9 mouse cellular contexts compared by ENCODE assay signal in the genomic region with DNA sequence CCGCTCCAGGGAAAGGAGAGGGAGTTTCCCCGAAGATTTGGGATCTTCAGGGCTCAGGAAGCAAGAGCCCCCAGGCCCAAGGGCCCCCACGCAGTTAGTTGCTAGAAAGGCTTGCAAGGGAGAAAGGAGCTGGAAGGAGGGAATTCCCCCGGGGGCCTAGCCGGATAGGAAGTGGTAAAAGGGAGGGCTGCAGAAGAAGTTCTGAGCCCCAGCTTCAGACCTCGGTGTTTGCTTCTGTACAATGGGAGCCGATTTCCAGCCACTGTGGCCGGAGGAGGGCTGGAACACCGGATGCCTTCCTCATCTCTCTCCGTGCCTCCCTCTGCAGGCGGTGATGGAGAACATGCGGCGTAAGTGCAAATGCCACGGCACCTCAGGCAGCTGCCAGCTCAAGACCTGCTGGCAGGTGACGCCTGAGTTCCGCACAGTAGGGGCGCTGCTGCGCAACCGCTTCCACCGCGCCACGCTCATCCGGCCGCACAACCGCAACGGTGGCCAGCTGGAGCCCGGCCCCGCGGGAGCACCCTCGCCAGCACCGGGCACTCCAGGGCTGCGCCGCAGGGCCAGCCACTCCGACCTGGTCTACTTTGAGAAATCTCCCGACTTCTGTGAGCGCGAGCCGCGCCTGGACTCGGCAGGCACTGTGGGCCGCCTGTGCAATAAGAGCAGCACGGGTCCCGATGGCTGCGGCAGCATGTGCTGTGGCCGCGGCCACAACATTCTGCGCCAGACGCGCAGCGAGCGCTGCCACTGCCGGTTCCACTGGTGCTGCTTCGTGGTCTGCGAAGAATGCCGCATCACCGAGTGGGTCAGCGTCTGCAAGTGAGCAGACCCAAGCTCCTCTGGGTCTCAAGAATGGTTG. TPM values are rescaled to one million over a fixed set of nuclear protein-coding genes. Genes with fewer than 3 reads are reported as not detected.
A peak's percentile ranks its signal among the peaks of the same experiment; 100 is the strongest.
DNase-seq lines count a peak whose midpoint lies in the region; ATAC-seq lines count a peak whose summit lies in the region.
"Had no signal": no experiment of that assay in that cellular context is flagged by ENCODE, and none has a peak within 500 bp of the region (broad histone marks: within the 10 kb centered on the region; RNA-seq: fewer than 3 reads in every experiment).

No protein-coding gene starts in this region.

- H3K27ac ChIP-seq in hindbrain, embryonic 16.5 days (ENCODE audit: low read depth, low read length) = peak overlapping the region; percentile 60; the same call in 1 of the 2 replicates
- H3K27ac ChIP-seq in limb, embryonic 10.5 days = peak overlapping the region; percentile 59
- H3K27ac ChIP-seq in midbrain, embryonic 12.5 days (replicated peaks) = no peak overlapping the region

- peaks cover 40% of the 10 kb centered on the region for H3K4me1 ChIP-seq in hindbrain, embryonic 16.5 days (ENCODE audit: control insufficient read depth, insufficient read depth, low read depth, low read length)
- H3K4me1 ChIP-seq in limb, embryonic 10.5 days = peaks cover 76% of the 10 kb centered on the region
- H3K4me1 ChIP-seq in midbrain, embryonic 12.5 days = peaks cover 48% of the 10 kb centered on the region

- peak overlapping the region; percentile 70 for H3K9ac ChIP-seq in hindbrain, embryonic 16.5 days (ENCODE audit: low read depth, low read length)
- H3K9ac ChIP-seq in midbrain, embryonic 12.5 days (replicated peaks) = peak overlapping the region; percentile 47

- no peaks in the 10 kb centered on the region for H3K36me3 ChIP-seq in hindbrain, embryonic 16.5 days (ENCODE audit: control insufficient read depth, insufficient read depth, low read length)
- no peaks in the 10 kb centered on the region for H3K36me3 ChIP-seq in limb, embryonic 10.5 days
- H3K36me3 ChIP-seq in midbrain, embryonic 12.5 days = no peaks in the 10 kb centered on the region

- peak overlapping the region; percentile 57 for H3K4me3 ChIP-seq in hindbrain, embryonic 16.5 days (ENCODE audit: low read length)
- peak overlapping the region; percentile 59 for H3K4me3 ChIP-seq in limb, embryonic 10.5 days
- peak overlapping the region; percentile 49 for H3K4me3 ChIP-seq in midbrain, embryonic 12.5 days

- peak; percentile 56 for ATAC-seq in hindbrain, embryonic 16.5 days
- ATAC-seq in midbrain, embryonic 12.5 days (ENCODE audit: low FRiP score, low read depth) = peak; percentile 42

- no peaks in the 10 kb centered on the region for H3K9me3 ChIP-seq in hindbrain, embryonic 16.5 days (ENCODE audit: control insufficient read depth, low read length)
- no peaks in the 10 kb centered on the region for H3K9me3 ChIP-seq in limb, embryonic 10.5 days (replicated peaks)
- no peaks in the 10 kb centered on the region for H3K9me3 ChIP-seq in midbrain, embryonic 12.5 days

- under 1% methylated on average over 57 of the region's 57 CpGs for WGBS in hindbrain, embryonic 16.5 days
- WGBS in limb, embryonic 10.5 days = 1% methylated on average over 57 of the region's 57 CpGs
- WGBS in midbrain, embryonic 12.5 days = under 1% methylated on average over 57 of the region's 57 CpGs

- H3K4me2 ChIP-seq in hindbrain, embryonic 16.5 days (ENCODE audit: low read length) = peak overlapping the region; percentile 93
- H3K4me2 ChIP-seq in midbrain, embryonic 12.5 days (replicated peaks) = peak overlapping the region; percentile 89

- DNase-seq in WW6 (ENCODE audit: low read depth, low spot score) = peak; percentile 83
- DNase-seq in cerebellum, postnatal 10 days = peak; percentile 62 to 71
- peak; percentile 85 for DNase-seq in gastrocnemius, adult 18-20 months (ENCODE audit: low spot score)
- DNase-seq in limb, embryonic 10.5 days (ENCODE audit: low spot score) = peak; percentile 85
- DNase-seq in right cerebral cortex, postnatal 4 days = peak; percentile 68
- DNase-seq in c-Kit-positive CD71-positive TER-119-positive erythroid progenitor cells, embryonic 14.5 days (ENCODE audit: low spot score) = no peak

- H3K27me3 ChIP-seq in hindbrain, embryonic 16.5 days (replicated peaks; ENCODE audit: control insufficient read depth, insufficient read depth, low read length) = peaks cover 54% of the 10 kb centered on the region
- peaks cover 100% of the 10 kb centered on the region for H3K27me3 ChIP-seq in limb, embryonic 10.5 days (ENCODE audit: low read depth, poor library complexity, severe bottlenecking)
- H3K27me3 ChIP-seq in midbrain, embryonic 12.5 days = peaks cover 99% of the 10 kb centered on the region

RNA-seq across cellular contexts. Expression of a gene that starts 11.7 kb away (rescaled TPM):
- under 1 TPM; 0.11 to 0.14 TPM for total RNA-seq in gastrocnemius, adult 18-20 months (2021)
- 0.40 TPM in 2 replicates for polyA plus RNA-seq in hindbrain, embryonic 16.5 days (2015; fragmentation: Nextera tagmentation; extraction: Ambion mirVana)
- polyA plus RNA-seq in limb, embryonic 10.5 days (2016; fragmentation: Nextera tagmentation; extraction: Ambion mirVana) = 1.3 and 1.6 TPM in 2 replicates
- polyA plus RNA-seq in midbrain, embryonic 12.5 days (2016; fragmentation: Nextera tagmentation; extraction: Ambion mirVana) = 1.7 and 1.8 TPM in 2 replicates

RNA-seq across cellular contexts. Expression of a gene that starts 31.3 kb away (rescaled TPM):
- total RNA-seq in gastrocnemius, adult 18-20 months (2021) = under 1 TPM; 0.45 to 0.50 TPM
- polyA plus RNA-seq in hindbrain, embryonic 16.5 days (2015; fragmentation: Nextera tagmentation; extraction: Ambion mirVana) = 4.9 and 6.1 TPM in 2 replicates
- 30.1 and 34.2 TPM in 2 replicates for polyA plus RNA-seq in limb, embryonic 10.5 days (2016; fragmentation: Nextera tagmentation; extraction: Ambion mirVana)
- polyA plus RNA-seq in midbrain, embryonic 12.5 days (2016; fragmentation: Nextera tagmentation; extraction: Ambion mirVana) = 5.0 and 7.9 TPM in 2 replicates

RNA-seq across cellular contexts. Expression of a gene that starts 51.7 kb away (rescaled TPM):
- not detected for total RNA-seq in gastrocnemius, adult 18-20 months (2021)
- 8.4 and 9.4 TPM in 2 replicates for polyA plus RNA-seq in hindbrain, embryonic 16.5 days (2015; fragmentation: Nextera tagmentation; extraction: Ambion mirVana)
- polyA plus RNA-seq in limb, embryonic 10.5 days (2016; fragmentation: Nextera tagmentation; extraction: Ambion mirVana) = not detected in 2 replicates
- 5.6 and 8.7 TPM in 2 replicates for polyA plus RNA-seq in midbrain, embryonic 12.5 days (2016; fragmentation: Nextera tagmentation; extraction: Ambion mirVana)

RNA-seq across cellular contexts. Expression of a gene that starts 54.0 kb away (rescaled TPM):
- 100 to 1,000 TPM in 1 of 2 experiments, 10 to 100 TPM in 1; 75.0 to 102 TPM for total RNA-seq in gastrocnemius, adult 18-20 months (2021)
- polyA plus RNA-seq in hindbrain, embryonic 16.5 days (2015; fragmentation: Nextera tagmentation; extraction: Ambion mirVana) = 0.13 and 0.36 TPM in 2 replicates
- 0.16 and 0.29 TPM in 2 replicates for polyA plus RNA-seq in limb, embryonic 10.5 days (2016; fragmentation: Nextera tagmentation; extraction: Ambion mirVana)
- not detected in 2 replicates for polyA plus RNA-seq in midbrain, embryonic 12.5 days (2016; fragmentation: Nextera tagmentation; extraction: Ambion mirVana)
- total RNA-seq: left cerebral cortex, postnatal 14 days had no signal
